Mouse (Mus musculus): Measurements from ENCODE around the gene Adprm. TPM values are rescaled to one million over a fixed set of nuclear protein-coding genes. Genes with fewer than 3 reads are reported as not detected.
A peak's percentile ranks its signal among the peaks of the same experiment; 100 is the strongest.

Gene Adprm
- total RNA-seq, 2 experiments from 2014 or later = 6.5 to 8.2 TPM

DNA sequence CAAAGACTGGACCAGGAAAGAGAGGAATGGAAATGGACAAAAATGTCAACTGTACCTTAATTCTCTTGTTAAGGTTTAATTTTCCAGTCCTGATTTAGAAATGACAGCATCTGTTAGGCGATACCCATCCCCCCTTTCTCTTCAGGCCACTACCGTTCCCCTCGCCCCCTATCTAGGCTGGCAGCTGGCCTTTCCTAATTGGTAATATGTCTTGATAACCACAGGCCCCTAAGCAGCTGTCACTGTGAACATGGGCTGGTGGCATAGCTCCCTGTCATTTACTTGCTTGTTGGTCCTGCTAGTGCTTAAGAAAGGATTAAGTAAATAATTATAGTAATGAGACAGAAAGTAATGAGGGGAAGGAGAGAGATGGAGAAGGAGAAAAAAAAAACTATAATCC, 25.0 kb upstream of the Adprm start:
- DNase-seq (ENCODE audit: low spot score) = no peak

DNA sequence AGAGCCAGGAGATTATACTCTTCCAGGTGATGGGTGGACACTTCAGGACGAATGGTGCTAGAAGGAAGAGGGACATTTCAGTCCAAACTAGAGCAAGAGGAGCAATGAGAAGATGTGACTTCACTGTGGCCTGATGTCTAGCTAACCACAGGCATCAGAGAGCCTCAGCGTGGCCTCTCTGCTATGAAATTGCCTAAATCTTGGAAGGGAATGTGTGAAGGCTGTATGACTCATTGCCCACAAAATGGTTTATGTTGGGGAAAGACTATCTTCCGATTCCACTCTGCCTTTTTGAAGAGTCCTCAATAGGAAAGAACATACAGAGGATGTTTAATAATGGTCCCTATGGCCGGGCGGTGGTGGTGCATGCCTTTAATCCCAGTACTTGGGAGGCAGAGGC, 24.4 kb upstream of the Adprm start:
- DNase-seq (ENCODE audit: low spot score) = no peak

DNA sequence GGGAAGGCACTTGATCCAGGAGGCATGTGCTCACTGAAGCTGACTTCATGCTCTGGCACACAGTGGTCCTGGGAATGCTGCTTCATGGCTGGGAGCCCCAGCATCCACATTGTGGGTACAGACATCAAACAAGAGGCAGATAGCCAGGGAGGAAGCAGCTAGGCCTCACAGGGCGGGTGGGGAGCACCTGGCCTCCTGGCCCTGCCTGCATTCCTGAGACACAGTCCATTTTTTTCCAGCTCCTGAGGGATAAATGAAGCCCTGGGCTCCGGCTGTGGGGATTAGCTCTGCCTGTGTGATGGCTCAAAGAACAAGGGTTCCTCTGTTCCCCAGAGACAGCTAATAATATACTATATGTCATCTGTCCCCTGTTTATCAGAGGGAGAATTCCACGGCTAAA, 22.6 kb upstream of the Adprm start:
- DNase-seq (ENCODE audit: low spot score) = no peak

DNA sequence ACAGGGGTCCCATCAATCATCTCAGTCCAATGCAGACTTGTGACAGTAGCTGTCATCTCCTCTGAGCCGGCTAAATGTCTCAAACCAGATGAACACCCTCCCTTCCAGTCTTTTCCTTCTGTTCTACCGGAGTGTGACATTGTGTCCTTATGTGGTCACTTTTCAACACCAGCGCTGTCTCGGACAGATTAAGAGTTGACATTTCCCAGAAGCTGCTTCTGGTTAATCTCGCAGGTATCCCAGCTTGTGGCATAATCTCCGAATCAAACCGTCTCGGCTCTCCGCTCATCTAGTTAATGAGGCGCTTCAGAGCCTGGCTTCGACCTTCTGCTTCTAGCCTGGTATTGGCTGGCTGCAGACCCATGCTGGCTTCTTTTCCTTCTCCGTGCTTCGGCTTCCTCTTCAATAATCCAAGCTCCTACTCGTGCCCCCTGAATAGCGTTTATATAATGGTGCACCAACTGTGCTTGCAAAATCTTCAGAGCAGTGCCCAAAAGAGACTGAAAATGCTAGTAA, 20.3 kb upstream of the Adprm start:
- no peak for DNase-seq (ENCODE audit: low spot score)

DNA sequence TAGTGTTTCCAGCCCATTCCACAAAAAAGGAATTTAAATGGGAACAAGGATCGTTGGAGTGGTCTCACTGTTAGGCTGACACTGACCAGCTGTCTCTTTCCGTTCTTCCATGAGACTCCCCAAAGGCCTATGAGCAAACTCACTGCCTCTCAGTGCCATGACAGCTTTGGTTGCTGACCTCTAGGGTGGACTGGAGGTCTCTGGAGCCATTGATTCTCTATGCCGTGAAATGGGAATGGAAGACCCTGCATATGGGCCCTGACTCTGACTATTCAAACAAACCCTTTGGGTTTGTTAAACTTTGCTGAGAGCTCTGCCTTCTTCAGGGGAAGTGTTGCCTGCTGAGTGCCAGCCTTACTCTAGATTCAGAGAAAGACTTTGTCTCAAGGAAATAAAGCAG, 15.3 kb upstream of the Adprm start:
- DNase-seq (ENCODE audit: low spot score) = no peak

DNA sequence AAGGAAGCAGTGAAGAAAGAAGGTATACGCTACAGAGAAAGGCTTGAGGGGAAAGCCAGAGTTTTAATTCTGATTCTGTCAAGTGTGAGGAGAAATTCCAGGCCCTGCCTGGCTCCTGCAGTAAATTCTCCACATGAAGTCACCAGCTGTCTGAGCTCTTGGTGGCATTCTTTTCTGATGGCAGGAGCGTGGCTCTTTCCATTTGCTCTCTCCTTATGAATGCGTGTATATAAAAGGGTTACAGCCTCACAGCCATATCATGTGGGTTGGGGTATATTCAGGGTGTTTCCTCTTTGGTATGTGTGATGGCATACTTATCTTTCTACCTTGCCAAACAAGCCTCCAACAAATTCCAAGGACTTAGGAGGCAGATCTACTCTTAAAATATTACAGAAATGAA, 10.3 kb upstream of the Adprm start:
- DNase-seq (ENCODE audit: low spot score) = no peak

DNA sequence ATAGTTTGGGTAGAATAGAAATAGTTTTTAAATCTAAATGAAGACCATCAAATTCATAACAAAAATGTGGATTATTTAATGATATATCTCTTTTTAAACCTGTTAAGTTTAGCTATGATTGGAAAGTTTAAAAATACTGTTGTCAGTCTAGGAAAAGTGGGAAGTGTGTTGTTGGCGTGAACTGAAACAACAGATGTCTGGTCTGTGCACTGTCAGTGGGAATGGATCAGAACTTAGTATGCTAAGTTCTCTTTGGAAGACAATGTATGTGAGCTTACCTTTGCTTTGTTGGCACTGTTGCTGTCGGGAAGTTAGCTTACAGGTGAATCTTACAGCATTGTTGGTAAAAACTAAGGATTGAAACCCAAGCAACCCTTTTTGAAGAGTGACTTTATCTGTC, 8.9 kb upstream of the Adprm start:
- no peak for DNase-seq (ENCODE audit: low spot score)

DNA sequence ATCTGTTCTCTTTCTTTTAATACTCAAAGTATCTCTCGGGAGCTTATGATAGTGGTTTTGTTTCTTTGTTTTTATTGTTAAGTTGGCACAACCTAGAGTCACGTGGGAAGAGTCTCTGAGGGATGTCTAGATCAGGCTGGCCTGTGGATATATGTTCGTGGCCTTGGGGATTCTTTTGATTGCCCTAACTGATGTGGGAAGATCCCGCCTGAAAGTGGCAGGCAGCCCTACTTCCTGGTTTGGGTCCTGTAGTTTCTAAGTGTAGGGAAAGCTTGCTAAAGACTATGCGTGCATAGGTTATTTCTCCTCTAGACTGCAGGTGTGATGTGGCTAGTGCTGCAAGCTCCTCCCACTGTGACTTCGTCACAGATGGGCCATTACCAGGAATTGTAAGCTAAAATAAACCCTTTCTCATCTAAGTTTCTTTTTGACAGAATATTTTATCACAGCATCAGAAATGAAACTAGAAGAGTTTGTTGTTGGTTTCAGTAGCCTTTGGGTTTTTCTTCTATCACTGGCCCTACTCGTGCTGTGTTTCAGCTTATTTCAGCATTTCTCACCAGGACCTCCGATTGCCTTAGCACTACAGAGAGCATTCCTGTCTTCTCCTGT, 2.5 kb upstream of the Adprm start:
- no peak for DNase-seq (ENCODE audit: low spot score)

DNA sequence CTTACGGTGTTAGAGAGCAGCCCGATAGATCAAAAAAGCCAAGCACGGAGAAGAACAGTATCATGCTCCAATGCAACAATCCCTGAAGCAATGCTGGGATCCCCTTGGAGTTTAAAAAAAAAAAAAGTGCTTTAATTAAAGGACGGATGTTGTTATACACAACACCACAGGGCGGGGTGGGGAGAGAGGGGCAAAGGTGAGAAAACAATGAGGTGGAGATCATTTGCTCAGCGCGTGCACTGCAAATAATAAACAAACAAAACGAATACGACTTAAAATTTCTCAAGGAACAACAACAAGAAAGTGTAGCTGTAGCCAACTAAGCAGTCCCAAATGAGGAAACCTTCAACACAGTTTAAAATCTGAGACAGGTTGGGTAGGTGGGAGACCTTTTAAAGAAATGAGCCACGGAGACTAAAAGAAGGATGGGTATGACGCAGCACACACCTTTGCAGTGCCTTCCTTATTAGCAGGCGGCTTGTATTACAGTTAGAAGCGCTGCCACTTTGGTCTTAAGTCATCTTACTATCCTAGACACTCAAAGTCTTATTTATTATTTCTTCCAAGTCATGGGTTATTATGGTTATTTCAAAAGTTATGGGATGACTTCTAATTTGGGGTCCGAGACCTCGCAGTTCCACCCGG, 596 bp downstream of the Adprm start:
- peak; percentile 3 for DNase-seq (ENCODE audit: low spot score)

DNA sequence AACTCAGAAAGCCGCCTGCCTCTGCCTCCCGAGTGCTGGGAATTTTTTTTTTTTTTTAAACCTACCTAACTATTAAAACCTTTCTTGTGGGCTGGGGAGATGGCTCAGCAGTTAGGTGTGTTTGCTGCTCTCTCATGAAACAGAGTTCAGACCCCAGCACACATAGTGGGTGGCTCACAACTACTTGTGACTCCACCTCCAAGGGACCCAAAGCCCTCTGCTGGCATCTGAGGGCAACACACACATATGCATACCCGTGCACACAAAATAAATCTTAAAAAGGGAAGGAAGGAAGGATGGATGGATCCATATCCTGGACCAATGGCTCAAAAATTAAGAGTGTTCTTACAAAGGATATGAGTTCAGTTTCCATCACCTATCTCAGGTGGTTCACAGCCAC, 3.1 kb downstream of the Adprm start:
- no peak for DNase-seq (ENCODE audit: low spot score)

DNA sequence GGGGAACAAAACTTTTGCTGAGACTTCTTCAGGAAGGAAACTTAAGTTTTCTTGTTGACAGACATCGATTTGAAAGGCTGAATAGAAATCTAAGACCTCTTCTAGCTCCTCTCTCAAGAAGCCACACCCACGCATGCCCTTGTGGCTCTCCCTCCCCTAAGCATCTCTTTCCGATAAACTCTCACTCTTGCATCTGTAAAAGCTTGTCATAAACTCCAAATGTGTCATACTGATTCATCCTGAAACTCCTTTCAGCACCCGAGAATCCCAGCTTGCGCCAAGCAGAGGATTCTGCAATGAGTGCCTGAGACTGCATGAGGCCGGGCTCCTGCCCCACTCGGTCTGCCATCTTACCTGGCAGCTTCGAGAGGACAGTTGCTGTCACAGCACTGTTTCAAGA, 3.9 kb downstream of the Adprm start:
- no peak for DNase-seq (ENCODE audit: low spot score)

DNA sequence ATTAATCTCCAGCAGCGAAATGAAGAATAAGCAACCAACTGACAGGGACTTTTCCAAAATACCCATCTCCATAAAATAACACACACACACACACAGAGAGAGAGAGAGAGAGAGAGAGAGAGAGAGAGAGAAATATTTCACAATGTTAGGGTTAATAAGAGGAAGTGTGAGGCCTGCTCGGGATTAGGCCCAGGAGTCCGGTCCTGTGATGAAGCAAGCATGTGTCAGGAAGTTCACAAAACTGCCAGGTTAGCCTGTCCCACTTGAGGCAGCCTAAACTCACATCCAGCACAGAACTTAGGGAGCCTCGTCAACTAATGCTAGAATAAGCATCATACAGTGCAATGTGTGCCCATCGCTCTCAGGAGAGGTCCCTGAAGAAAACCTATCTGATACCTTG, 5.2 kb downstream of the Adprm start:
- DNase-seq (ENCODE audit: low spot score) = no peak

DNA sequence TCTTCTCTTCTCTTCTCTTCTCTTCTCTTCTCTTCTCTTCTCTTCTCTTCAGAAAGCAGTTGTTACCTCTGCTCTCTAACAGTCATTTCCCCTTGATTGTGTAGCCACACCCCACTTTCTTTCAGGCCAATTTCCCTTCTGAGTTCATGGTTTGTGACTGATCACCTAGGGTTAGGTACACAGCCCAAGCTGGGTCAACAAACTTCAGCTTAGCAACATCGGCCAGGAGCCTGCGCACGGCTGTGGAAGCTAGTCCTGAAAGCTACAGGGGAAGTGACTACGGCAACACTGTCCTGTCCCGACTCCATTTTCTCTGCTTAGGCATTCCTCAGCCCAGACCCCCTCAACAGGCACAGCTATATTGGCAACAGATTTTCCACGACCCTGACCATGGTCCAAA, 7.4 kb downstream of the Adprm start:
- no peak for DNase-seq (ENCODE audit: low spot score)

DNA sequence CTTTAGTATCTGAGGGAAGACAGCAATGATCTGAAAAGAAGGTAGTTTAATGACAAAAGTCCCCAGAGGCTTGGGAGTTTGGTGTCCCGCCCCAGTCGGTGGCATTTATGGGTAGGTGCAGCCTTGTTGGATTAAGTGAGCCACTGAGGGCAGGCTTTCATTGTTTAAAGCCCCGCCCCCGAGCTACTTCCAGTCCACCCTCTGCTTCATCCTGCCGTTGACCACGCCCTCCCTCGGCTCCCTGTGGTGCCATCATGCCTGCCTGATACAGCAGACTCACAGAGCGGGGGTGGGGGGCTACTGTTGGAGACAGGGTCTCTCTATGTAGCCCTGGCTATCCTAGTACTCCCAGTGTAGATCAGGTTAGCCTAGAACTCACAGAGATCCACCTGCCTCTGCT, 9.4 kb downstream of the Adprm start:
- no peak for DNase-seq (ENCODE audit: low spot score)

DNA sequence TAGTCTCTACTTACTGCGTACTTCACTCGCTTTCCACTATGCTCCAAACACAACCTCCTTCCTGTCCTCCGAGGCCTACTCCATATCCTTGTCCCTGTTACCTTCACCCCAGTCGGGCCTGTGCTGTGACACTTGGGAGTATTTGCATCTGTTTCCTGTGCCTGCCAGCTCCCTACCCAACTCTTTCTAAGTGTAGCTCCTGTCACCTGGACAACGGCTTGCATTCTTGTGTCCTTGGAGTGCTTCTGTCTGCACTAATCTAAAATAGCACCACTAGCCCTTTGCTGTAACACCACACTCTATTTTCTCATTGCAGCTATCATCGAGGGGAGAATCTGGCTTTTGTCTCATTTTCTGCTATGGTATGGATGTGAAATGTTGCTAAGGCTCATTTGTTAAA, 11.9 kb downstream of the Adprm start:
- no peak for DNase-seq (ENCODE audit: low spot score)

DNA sequence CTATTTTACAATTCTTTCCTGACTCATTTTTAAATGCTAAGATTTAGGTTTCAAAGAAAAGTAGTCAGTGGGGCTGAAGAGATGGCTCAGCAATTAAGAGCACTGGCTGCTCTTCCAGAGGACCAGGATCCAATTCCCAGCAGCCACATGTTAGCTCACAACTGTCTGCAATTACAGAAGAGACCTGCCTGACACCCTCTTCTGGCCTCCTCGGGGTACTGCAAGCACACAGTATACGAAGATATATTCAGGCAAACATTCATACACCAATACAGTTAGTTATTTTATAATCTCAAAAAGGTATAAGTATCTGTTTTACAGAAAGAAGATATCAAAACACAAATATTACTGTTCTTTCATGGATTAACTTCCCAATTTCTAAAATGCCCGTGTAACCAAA, 12.6 kb downstream of the Adprm start:
- DNase-seq (ENCODE audit: low spot score) = no peak

DNA sequence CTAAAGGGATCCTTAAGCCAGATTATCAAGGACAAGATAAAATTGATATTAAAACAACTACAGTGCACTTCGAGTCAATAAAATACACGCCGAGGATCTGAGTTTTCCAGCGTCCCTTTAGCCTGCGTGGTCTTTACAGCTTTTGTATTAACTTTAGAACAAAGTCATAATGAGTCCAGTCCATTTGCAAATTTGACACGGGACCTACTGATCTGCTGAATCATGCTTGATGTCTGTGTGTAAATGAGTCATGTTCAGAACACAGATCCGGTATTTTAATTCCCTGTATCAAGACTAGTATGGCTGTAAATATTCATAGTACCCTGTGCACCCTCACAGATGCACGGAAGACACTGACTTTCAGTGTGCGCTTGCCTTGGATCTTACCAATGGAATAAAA, 15.5 kb downstream of the Adprm start:
- DNase-seq (ENCODE audit: low spot score) = no peak

DNA sequence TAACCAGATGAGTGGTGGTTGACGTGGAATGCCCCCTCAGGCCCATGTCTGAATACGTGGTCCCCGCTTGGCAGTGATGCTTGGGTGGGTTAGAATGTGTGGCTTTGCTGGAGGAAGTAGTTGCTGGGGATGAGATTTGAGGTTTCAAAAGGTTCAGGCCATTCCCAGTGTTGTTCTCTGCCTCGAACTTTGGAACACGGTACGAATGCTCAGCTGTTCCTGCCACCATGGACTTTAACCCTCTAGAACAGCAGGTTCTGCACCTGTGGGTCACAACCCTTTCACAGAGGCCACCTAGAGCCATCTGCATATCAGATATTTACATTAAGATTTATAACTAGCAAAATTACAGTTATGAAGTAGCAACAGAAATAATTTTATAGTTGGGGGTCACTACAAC, 16.2 kb downstream of the Adprm start:
- no peak for DNase-seq (ENCODE audit: low spot score)

DNA sequence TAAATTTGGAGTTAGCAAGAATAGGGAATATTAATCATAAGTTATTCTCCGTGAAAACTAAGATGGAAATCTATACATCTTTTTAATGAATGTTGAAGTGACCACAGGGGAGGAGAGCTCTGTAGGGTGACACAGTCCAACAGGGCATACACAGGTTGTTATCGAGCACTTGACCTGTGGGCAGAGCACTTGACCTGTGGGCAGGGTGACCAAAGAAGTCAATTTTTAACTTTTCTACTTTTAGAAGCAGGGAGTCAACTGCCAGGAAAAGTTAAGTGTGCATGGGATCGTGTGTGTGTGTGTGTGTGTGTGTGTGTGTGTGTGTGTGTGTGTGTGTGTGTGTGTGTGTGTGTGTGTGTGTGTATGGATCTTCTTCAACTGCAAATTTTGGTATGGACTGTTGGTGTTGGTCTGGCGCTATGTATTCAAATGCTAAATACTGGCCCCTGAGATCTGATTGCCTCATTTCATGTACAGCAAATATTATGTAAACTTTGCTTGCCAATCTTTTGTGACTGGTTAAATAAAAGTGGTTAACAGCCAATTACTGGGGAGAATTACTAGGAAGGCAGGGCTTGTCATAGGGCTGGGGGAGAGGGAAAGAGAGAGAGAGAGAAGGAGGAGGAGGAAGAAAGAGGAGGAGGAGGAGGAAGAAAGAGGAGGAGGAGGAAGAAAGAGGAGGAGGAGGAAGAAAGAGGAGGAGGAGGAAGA, 17.5 kb downstream of the Adprm start:
- no peak for DNase-seq (ENCODE audit: low spot score)

DNA sequence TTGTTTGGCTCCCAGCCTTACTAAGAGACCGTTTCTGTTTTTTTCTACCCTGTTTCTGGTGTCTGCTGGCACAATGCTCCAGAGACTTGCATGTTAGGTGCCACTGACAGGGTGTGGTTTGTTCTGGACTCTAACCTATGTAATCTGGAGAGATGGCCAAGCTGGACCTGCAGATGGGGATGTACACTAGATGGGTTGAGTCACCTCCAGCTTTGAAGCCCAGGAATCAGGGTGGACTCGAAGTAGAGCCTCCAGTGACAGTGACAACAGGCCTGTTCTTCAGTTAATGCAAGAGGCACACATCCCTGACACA, 20.8 kb downstream of the Adprm start:
- DNase-seq (ENCODE audit: low spot score) = no peak

DNA sequence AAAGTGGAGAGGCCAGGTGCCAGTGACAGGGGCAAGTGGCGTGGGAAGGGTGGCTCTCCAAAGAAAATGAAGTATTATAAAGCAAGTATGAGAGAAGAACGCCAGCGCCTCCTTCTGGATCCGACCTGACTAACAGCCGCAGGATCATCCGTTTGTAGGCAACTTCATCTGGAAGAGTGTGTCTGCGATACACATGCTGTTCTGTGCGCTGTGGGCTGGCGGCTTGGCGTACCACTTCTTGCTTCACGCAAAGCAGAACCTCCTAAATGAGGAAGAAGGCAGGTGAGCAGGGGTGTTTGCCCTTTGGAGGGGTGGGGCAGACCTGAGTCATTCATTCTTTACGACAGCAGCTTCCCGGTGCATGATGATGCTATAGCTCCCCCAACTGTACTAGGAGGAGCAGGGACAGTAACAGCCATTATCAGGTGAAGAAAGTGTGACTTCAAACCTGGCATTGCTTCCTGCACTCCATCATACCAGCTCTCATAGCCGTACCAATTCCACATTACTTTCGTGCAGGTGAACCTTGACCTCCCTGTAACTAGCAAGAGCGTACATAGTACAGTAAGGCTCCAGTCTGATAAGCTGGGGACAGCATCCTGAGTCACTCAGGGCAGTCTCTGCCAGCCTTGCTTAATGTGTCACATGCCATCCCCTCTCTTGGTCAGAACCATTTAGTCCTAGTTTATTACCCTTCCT, 21.3 kb downstream of the Adprm start:
- no peak for DNase-seq (ENCODE audit: low spot score)

DNA sequence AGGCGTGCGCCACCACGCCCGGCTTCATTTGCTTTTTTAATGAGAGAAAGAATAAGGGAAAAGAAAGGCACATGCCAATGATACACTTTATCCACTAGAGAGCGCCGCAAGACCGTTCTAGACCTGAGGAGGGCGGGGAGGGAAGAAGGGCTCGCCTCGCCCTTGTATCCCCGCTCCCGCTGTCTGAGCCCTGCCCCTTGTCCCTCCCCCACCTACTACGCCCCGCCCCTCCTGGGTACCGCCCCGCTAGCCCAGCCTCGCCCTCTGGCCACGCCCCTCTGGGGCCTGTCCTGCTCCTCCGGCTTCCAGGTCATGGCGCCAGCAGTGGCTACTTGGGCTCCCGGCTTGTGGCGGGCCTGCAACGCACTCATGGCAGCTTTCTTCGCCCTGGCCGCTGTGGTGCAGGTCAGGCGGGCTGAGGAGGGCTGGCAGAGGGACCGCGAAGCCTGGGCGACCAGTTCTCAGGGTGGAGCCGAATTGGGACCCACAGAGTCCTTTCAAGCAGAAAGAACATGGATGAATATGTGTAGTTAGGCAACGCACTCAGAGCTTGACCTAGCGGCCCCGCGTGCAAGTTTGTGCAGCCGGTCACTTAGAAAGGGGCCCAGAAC, 27.4 kb downstream of the Adprm start, which contains the start of gene Tmem220:
Gene Tmem220, plus strand, starts transcription at position 288 of the 611 bp plus-strand sequence.
- DNase-seq (ENCODE audit: low spot score) = peak; percentile 94

Data from gastrocnemius, adult 18-20 months (tissue).